Mouse (Mus musculus): ENCODE data around the gene Jarid2. TPM values are rescaled to one million over a fixed set of nuclear protein-coding genes. Genes with fewer than 3 reads are reported as not detected.

Gene Jarid2
- total RNA-seq, 1 experiment from 2014 or later, result 52.8 TPM

GRCm38 (mm10) chr13:44954232-44954568, 224.9 kb downstream of the Jarid2 start:
- no peak for ATAC-seq (replicated peaks in 1 of 2; ENCODE audit: insufficient read depth in 1 of 2, low FRiP score in 2 of 2, low TSS enrichment in 1 of 2, low read depth in 1 of 2, poor library complexity in 2 of 2, severe bottlenecking in 2 of 2)

GRCm38 (mm10) chr13:44955781-44956180, 226.5 kb downstream of the Jarid2 start:
- ATAC-seq (replicated peaks in 1 of 2; ENCODE audit: insufficient read depth in 1 of 2, low FRiP score in 2 of 2, low TSS enrichment in 1 of 2, low read depth in 1 of 2, poor library complexity in 2 of 2, severe bottlenecking in 2 of 2), result no peak

- ATAC-seq (replicated peaks in 1 of 2; ENCODE audit: insufficient read depth in 1 of 2, low FRiP score in 2 of 2, low TSS enrichment in 1 of 2, low read depth in 1 of 2, poor library complexity in 2 of 2, severe bottlenecking in 2 of 2), result no peak
Measured at GRCm38 (mm10) chr13:44957049-44957448, 227.8 kb downstream of the Jarid2 start.

DNA sequence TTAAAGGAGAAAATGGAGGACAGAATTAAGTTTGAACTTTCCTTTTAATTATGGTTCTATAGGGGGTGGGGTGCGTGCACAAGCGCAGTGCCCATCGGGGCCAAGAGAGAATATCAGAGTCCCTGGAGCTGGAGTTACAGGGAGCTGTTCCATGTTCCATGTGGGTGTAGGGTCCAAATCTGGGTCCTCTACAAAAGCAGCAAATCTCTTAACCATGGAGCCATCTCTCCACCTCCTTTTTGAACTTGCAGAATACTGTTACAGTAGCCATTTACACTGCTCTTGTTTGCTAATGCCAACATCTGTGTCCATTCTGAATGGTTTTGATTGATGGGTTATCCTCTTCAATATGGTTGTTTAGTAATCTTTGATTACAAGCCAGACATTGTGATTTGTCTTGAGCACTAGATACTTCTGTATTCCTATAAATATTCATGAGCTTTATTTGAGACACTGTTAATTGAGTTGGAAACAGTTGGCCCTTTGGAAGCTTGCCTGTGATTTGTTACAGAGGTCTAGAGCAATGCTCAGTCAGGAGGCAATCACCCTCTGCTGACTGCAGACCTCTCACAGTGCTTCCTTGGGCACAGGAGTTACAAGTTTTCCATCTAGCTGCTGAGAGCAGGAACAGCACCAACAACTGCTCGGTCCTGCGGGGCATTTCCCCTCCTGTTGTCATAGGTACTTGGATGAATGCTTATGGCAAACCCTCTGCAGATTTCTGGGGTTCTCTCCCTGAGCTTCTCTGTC, 231.4 kb downstream of the Jarid2 start:
- ATAC-seq (replicated peaks in 1 of 2; ENCODE audit: insufficient read depth in 1 of 2, low FRiP score in 2 of 2, low TSS enrichment in 1 of 2, low read depth in 1 of 2, poor library complexity in 2 of 2, severe bottlenecking in 2 of 2), result no peak
